Mouse (Mus musculus): ENCODE data around the gene Ewsr1. TPM values are rescaled to one million over a fixed set of nuclear protein-coding genes. Genes with fewer than 3 reads are reported as not detected.

Ewsr1 gene
- total and polyA plus RNA-seq, 3 experiments, result 454 to 1,012 (median 527) TPM

- ATAC-seq (ENCODE audit: extremely low read depth, insufficient number of reproducible peaks, low FRiP score, poor library complexity, severe bottlenecking) (no peak), DNase-seq (ENCODE audit: low spot score) (no peak)
- H3K4me3 ChIP-seq (ENCODE audit: low read depth, low read length), result no peak overlapping the region
- TF ChIP-seq GATA2 (IDR thresholded peaks at IDR 0.05; ENCODE audit: borderline replicate concordance, low read depth, low read length), result no peak
- no peak for TF ChIP-seq CTCF (IDR thresholded peaks at IDR 0.05; ENCODE audit: low read depth, low read length)
- TF ChIP-seq TAL1 (conservative IDR thresholded peaks at IDR 0.05; ENCODE audit: low read depth, low read length), result no peak
- no peak for TF ChIP-seq POLR2AphosphoS5 (IDR thresholded peaks at IDR 0.05; ENCODE audit: insufficient replicate concordance, low read depth, low read length)
- TF ChIP-seq GATA1 (IDR thresholded peaks at IDR 0.05; ENCODE audit: borderline replicate concordance, low read length), result no peak
- H3K36me3 ChIP-seq (replicated peaks), result no peaks in the 10 kb centered on the region
- H3K9me3 ChIP-seq (replicated peaks), result no peaks in the 10 kb centered on the region
- peaks cover 53% of the 10 kb centered on the region for H3K27me3 ChIP-seq (ENCODE audit: insufficient read depth, low read length)
- H3K4me1 ChIP-seq (ENCODE audit: insufficient read depth, low read depth, low read length), result no peaks in the 10 kb centered on the region
Measured at GRCm38 (mm10) chr11:5138642-5139041, 39.6 kb upstream of the Ewsr1 start.

- no peak for TF ChIP-seq TAL1 (conservative IDR thresholded peaks at IDR 0.05; ENCODE audit: low read depth, low read length)
- TF ChIP-seq POLR2AphosphoS5 (IDR thresholded peaks at IDR 0.05; ENCODE audit: insufficient replicate concordance, low read depth, low read length), result no peak
- no peak for TF ChIP-seq GATA1 (IDR thresholded peaks at IDR 0.05; ENCODE audit: borderline replicate concordance, low read length)
- Histone ChIP-seq H3K4me3 (ENCODE audit: low read depth, low read length) (no peak overlapping the region), H3K9me3 (replicated peaks) (no peaks in the 10 kb centered on the region), H3K36me3 (replicated peaks) (no peaks in the 10 kb centered on the region), H3K4me1 (ENCODE audit: insufficient read depth, low read depth, low read length) (no peaks in the 10 kb centered on the region), H3K27me3 (ENCODE audit: insufficient read depth, low read length) (peaks cover 49% of the 10 kb centered on the region)
- ATAC-seq (ENCODE audit: extremely low read depth, insufficient number of reproducible peaks, low FRiP score, poor library complexity, severe bottlenecking) (no peak), DNase-seq (ENCODE audit: low spot score) (no peak)
Measured at GRCm38 (mm10) chr11:5135914-5136313, 36.8 kb upstream of the Ewsr1 start.

- Histone ChIP-seq H3K9me3 (replicated peaks) (no peaks in the 10 kb centered on the region), H3K4me1 (ENCODE audit: insufficient read depth, low read depth, low read length) (peaks cover 3% of the 10 kb centered on the region; the same call in 1 of the 2 replicates), H3K4me3 (ENCODE audit: low read depth, low read length) (no peak overlapping the region), H3K36me3 (replicated peaks) (no peaks in the 10 kb centered on the region), H3K27me3 (ENCODE audit: insufficient read depth, low read length) (peaks cover 46% of the 10 kb centered on the region)
- ATAC-seq (ENCODE audit: extremely low read depth, insufficient number of reproducible peaks, low FRiP score, poor library complexity, severe bottlenecking), result no peak
- TF ChIP-seq GATA2 (IDR thresholded peaks at IDR 0.05; ENCODE audit: borderline replicate concordance, low read depth, low read length) (no peak), TAL1 (conservative IDR thresholded peaks at IDR 0.05; ENCODE audit: low read depth, low read length) (no peak), POLR2AphosphoS5 (IDR thresholded peaks at IDR 0.05; ENCODE audit: insufficient replicate concordance, low read depth, low read length) (no peak), CTCF (IDR thresholded peaks at IDR 0.05; ENCODE audit: low read depth, low read length) (no peak), GATA1 (IDR thresholded peaks at IDR 0.05; ENCODE audit: borderline replicate concordance, low read length) (no peak)
- no peak for DNase-seq (ENCODE audit: low spot score)
Measured at GRCm38 (mm10) chr11:5132751-5133150, 33.7 kb upstream of the Ewsr1 start.

GRCm38 (mm10) chr11:5130111-5130665 lies 31.1 kb upstream of the Ewsr1 start:
- ATAC-seq (ENCODE audit: extremely low read depth, insufficient number of reproducible peaks, low FRiP score, poor library complexity, severe bottlenecking), result no peak
- H3K27me3 ChIP-seq (ENCODE audit: insufficient read depth, low read length), result peaks cover 38% of the 10 kb centered on the region
- H3K4me3 ChIP-seq (ENCODE audit: low read depth, low read length), result no peak overlapping the region
- H3K4me1 ChIP-seq (ENCODE audit: insufficient read depth, low read depth, low read length), result peaks cover 3% of the 10 kb centered on the region; the same call in 1 of the 2 replicates
- TF ChIP-seq POLR2AphosphoS5 (IDR thresholded peaks at IDR 0.05; ENCODE audit: insufficient replicate concordance, low read depth, low read length) (no peak), GATA1 (IDR thresholded peaks at IDR 0.05; ENCODE audit: borderline replicate concordance, low read length) (no peak), CTCF (IDR thresholded peaks at IDR 0.05; ENCODE audit: low read depth, low read length) (no peak), TAL1 (conservative IDR thresholded peaks at IDR 0.05; ENCODE audit: low read depth, low read length) (no peak), GATA2 (IDR thresholded peaks at IDR 0.05; ENCODE audit: borderline replicate concordance, low read depth, low read length) (no peak)
- no peaks in the 10 kb centered on the region for H3K36me3 ChIP-seq (replicated peaks)
- no peak for DNase-seq (ENCODE audit: low spot score)
- no peaks in the 10 kb centered on the region for H3K9me3 ChIP-seq (replicated peaks)

- no peak for TF ChIP-seq POLR2AphosphoS5 (IDR thresholded peaks at IDR 0.05; ENCODE audit: insufficient replicate concordance, low read depth, low read length)
- TF ChIP-seq GATA1 (IDR thresholded peaks at IDR 0.05; ENCODE audit: borderline replicate concordance, low read length), result no peak
- TF ChIP-seq GATA2 (IDR thresholded peaks at IDR 0.05; ENCODE audit: borderline replicate concordance, low read depth, low read length), result no peak
- no peak for TF ChIP-seq TAL1 (conservative IDR thresholded peaks at IDR 0.05; ENCODE audit: low read depth, low read length)
- no peak for TF ChIP-seq CTCF (IDR thresholded peaks at IDR 0.05; ENCODE audit: low read depth, low read length)
- H3K36me3 ChIP-seq (replicated peaks), result no peaks in the 10 kb centered on the region
- ATAC-seq (ENCODE audit: extremely low read depth, insufficient number of reproducible peaks, low FRiP score, poor library complexity, severe bottlenecking), result no peak
- H3K27me3 ChIP-seq (ENCODE audit: insufficient read depth, low read length), result peaks cover 30% of the 10 kb centered on the region
- peaks cover 3% of the 10 kb centered on the region; the same call in 1 of the 2 replicates for H3K4me1 ChIP-seq (ENCODE audit: insufficient read depth, low read depth, low read length)
- H3K4me3 ChIP-seq (ENCODE audit: low read depth, low read length), result no peak overlapping the region
- no peak for DNase-seq (ENCODE audit: low spot score)
- H3K9me3 ChIP-seq (replicated peaks), result no peaks in the 10 kb centered on the region
Measured at GRCm38 (mm10) chr11:5129035-5129480, 30.0 kb upstream of the Ewsr1 start.

- H3K36me3 ChIP-seq (replicated peaks), result no peaks in the 10 kb centered on the region
- DNase-seq (ENCODE audit: low spot score), result no peak
- no peaks in the 10 kb centered on the region for H3K9me3 ChIP-seq (replicated peaks)
- H3K4me3 ChIP-seq (ENCODE audit: low read depth, low read length), result no peak overlapping the region
- ATAC-seq (ENCODE audit: extremely low read depth, insufficient number of reproducible peaks, low FRiP score, poor library complexity, severe bottlenecking), result no peak
- no peak for TF ChIP-seq GATA2 (IDR thresholded peaks at IDR 0.05; ENCODE audit: borderline replicate concordance, low read depth, low read length)
- H3K4me1 ChIP-seq (ENCODE audit: insufficient read depth, low read depth, low read length), result peaks cover 3% of the 10 kb centered on the region; the same call in 1 of the 2 replicates
- H3K27me3 ChIP-seq (ENCODE audit: insufficient read depth, low read length), result peaks cover 29% of the 10 kb centered on the region
Measured at GRCm38 (mm10) chr11:5125713-5126112, 26.6 kb upstream of the Ewsr1 start.
